8 mouse cellular contexts compared by ENCODE assay signal in the genomic region with DNA sequence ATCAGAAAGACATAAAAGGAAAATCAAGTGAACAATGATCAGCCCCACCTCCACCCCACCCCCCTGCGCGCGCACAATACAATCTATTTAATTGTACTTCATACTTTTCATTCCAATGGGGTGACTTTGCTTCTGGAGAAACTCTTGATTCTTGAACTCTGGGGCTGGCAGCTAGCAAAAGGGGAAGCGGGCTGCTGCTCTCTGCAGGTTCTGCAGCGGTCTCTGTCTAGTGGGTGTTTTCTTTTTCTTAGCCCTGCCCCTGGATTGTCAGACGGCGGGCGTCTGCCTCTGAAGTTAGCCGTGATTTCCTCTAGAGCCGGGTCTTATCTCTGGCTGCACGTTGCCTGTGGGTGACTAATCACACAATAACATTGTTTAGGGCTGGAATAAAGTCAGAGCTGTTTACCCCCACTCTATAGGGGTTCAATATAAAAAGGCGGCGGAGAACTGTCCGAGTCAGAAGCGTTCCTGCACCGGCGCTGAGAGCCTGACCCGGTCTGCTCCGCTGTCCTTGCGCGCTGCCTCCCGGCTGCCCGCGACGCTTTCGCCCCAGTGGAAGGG. TPM values are rescaled to one million over a fixed set of nuclear protein-coding genes. Genes with fewer than 3 reads are reported as not detected.
DNase-seq lines count a peak whose midpoint lies in the region; ATAC-seq and TF ChIP-seq lines count a peak whose summit lies in the region.

A gene (plus strand): TSS at position 316 of the 561 bp plus-strand sequence.

- under 1% methylated on average over 26 of the region's 26 CpGs for WGBS in intestine, embryonic 15.5 days
- under 1% methylated on average over 26 of the region's 26 CpGs for WGBS in liver, embryonic 12.5 days (ENCODE audit: insufficient replicate concordance)
- WGBS in midbrain, postnatal 0 days: under 1% methylated on average over 26 of the region's 26 CpGs

- TF ChIP-seq POLR2A in ES-Bruce4 (IDR thresholded peaks at IDR 0.05; ENCODE audit: insufficient read depth, low read length): no peak

- DNase-seq in 3134 (ENCODE audit: extremely low read depth, insufficient read length, low spot score): peak; percentile 62
- DNase-seq in embryo, embryonic 10 days (ENCODE audit: low spot score): peak; percentile 63
- DNase-seq in heart, adult 11 months: peak; percentile 98
- DNase-seq in midbrain, postnatal 0 days (ENCODE audit: low spot score): peak; percentile 38
- DNase-seq in testis, postnatal 10 days (ENCODE audit: low spot score): peak; percentile 70

- TF ChIP-seq CTCF in ES-Bruce4 (IDR thresholded peaks at IDR 0.05; ENCODE audit: low read depth, low read length): no peak
- TF ChIP-seq CTCF in midbrain, postnatal 0 days (IDR thresholded peaks at IDR 0.05): no peak

- 0 out of 2 replicates have a peak, but pooled peaks have one; percentile 64 for TF ChIP-seq EP300 in ES-Bruce4 (IDR thresholded peaks at IDR 0.05; ENCODE audit: insufficient read depth, low read depth, low read length)

- peak; percentile 79 for ATAC-seq in intestine, embryonic 15.5 days
- peak; percentile 58 for ATAC-seq in liver, embryonic 12.5 days
- ATAC-seq in midbrain, postnatal 0 days (ENCODE audit: low FRiP score): no peak

- peak within 1 kb of the TSS; percentile 43 for H3K4me3 ChIP-seq in ES-Bruce4 (ENCODE audit: low read depth, low read length)
- peak within 1 kb of the TSS; percentile 40 for H3K4me3 ChIP-seq in intestine, embryonic 15.5 days (replicated peaks)
- H3K4me3 ChIP-seq in liver, embryonic 12.5 days: peak within 1 kb of the TSS; percentile 32
- H3K4me3 ChIP-seq in midbrain, postnatal 0 days (ENCODE audit: low read depth, low read length): peak within 1 kb of the TSS; percentile 38

- H3K4me2 ChIP-seq in intestine, embryonic 15.5 days (replicated peaks): peak within 1 kb of the TSS; percentile 79
- peak within 1 kb of the TSS; percentile 59 for H3K4me2 ChIP-seq in liver, embryonic 12.5 days
- peak within 1 kb of the TSS; percentile 66 for H3K4me2 ChIP-seq in midbrain, postnatal 0 days (ENCODE audit: low read depth, low read length, poor library complexity, severe bottlenecking)

- no peaks in the 10 kb centered on the region; the same call in 1 of the 2 replicates for H3K9me3 ChIP-seq in ES-Bruce4 (replicated peaks; ENCODE audit: control insufficient read depth, insufficient read depth, low read length, poor library complexity, severe bottlenecking)
- H3K9me3 ChIP-seq in intestine, embryonic 15.5 days: no peaks in the 10 kb centered on the region
- H3K9me3 ChIP-seq in liver, embryonic 12.5 days (replicated peaks): no peaks in the 10 kb centered on the region
- H3K9me3 ChIP-seq in midbrain, postnatal 0 days (ENCODE audit: low read length): no peaks in the 10 kb centered on the region

- no peaks in the 10 kb centered on the region for H3K36me3 ChIP-seq in ES-Bruce4 (ENCODE audit: control insufficient read depth, insufficient read depth, low read length, poor library complexity, severe bottlenecking)
- no peaks in the 10 kb centered on the region for H3K36me3 ChIP-seq in intestine, embryonic 15.5 days
- H3K36me3 ChIP-seq in liver, embryonic 12.5 days: no peaks in the 10 kb centered on the region
- no peaks in the 10 kb centered on the region for H3K36me3 ChIP-seq in midbrain, postnatal 0 days (ENCODE audit: insufficient read depth, low read length)

- peak within 1 kb of the TSS; percentile 76 for H3K9ac ChIP-seq in ES-Bruce4 (ENCODE audit: low read depth, poor library complexity, severe bottlenecking)
- H3K9ac ChIP-seq in intestine, embryonic 15.5 days: peak within 1 kb of the TSS; percentile 20
- H3K9ac ChIP-seq in liver, embryonic 12.5 days: no peak within 1 kb of the TSS
- 0 out of 2 replicates have a peak within 1 kb of the TSS, but pooled peaks have one; percentile 24 for H3K9ac ChIP-seq in midbrain, postnatal 0 days (replicated peaks; ENCODE audit: low read length, poor library complexity, severe bottlenecking)

- peak within 1 kb of the TSS; percentile 67 for H3K27ac ChIP-seq in ES-Bruce4 (ENCODE audit: insufficient read depth, low read length)
- peak within 1 kb of the TSS; percentile 40; the same call in 1 of the 2 replicates for H3K27ac ChIP-seq in intestine, embryonic 15.5 days
- no peak within 1 kb of the TSS for H3K27ac ChIP-seq in liver, embryonic 12.5 days
- no peak within 1 kb of the TSS for H3K27ac ChIP-seq in midbrain, postnatal 0 days (ENCODE audit: low read depth, low read length)

- H3K27me3 ChIP-seq in ES-Bruce4 (ENCODE audit: control insufficient read depth, insufficient read depth, low read length, poor library complexity, severe bottlenecking): peaks cover 3% of the 10 kb centered on the region; the same call in 1 of the 2 replicates
- H3K27me3 ChIP-seq in intestine, embryonic 15.5 days (replicated peaks): 0 out of 2 replicates have a peak, but pooled peaks cover 7% of the 10 kb centered on the region
- H3K27me3 ChIP-seq in liver, embryonic 12.5 days (replicated peaks): peaks cover 76% of the 10 kb centered on the region
- peaks cover 18% of the 10 kb centered on the region for H3K27me3 ChIP-seq in midbrain, postnatal 0 days (ENCODE audit: insufficient read depth, low read length)

- no peaks in the 10 kb centered on the region for H3K4me1 ChIP-seq in ES-Bruce4 (ENCODE audit: control insufficient read depth, insufficient read depth, low read length)
- H3K4me1 ChIP-seq in intestine, embryonic 15.5 days (replicated peaks): peaks cover 21% of the 10 kb centered on the region; the same call in 1 of the 2 replicates
- peaks cover 10% of the 10 kb centered on the region; the same call in 1 of the 2 replicates for H3K4me1 ChIP-seq in liver, embryonic 12.5 days
- 0 out of 2 replicates have a peak, but pooled peaks cover 4% of the 10 kb centered on the region for H3K4me1 ChIP-seq in midbrain, postnatal 0 days (ENCODE audit: insufficient read depth, low read length)

RNA-seq across cellular contexts. Expression of the gene that starts here (rescaled TPM):
- 1.3 and 2.3 TPM in 2 replicates for polyA plus RNA-seq in ES-Bruce4 (2011; ENCODE audit: insufficient read depth, insufficient read length, low read depth, missing spikeins)
- polyA plus RNA-seq in intestine, embryonic 15.5 days (2015; fragmentation: Nextera tagmentation; extraction: Ambion mirVana): 5.4 and 6.9 TPM in 2 replicates
- polyA plus RNA-seq in liver, embryonic 12.5 days (2016; fragmentation: Nextera tagmentation; extraction: Ambion mirVana): 0.67 and 0.84 TPM in 2 replicates
- 2.1 and 4.4 TPM in 2 replicates for total RNA-seq in midbrain, postnatal 0 days (2014; rRNA removed)
- 3.2 and 4.0 TPM in 2 replicates for polyA plus RNA-seq in midbrain, postnatal 0 days (2015; fragmentation: Nextera tagmentation; extraction: Ambion mirVana)

Comparison
In these comparisons a context has a peak if more than half of its experiments do, and no peak if none do; other contexts are left out.
1. Peak in ATAC-seq, H3K4me3 ChIP-seq and H3K4me2 ChIP-seq in liver, embryonic 12.5 days; RNA of the gene not detected or under 1 TPM.
2. DNase-seq: peak in every context shown above with its lines; median percentile 98 in heart, adult 11 months; 70 in testis, postnatal 10 days; 63 in embryo, embryonic 10 days; 62 in 3134; 38 in midbrain, postnatal 0 days.
3. H3K27ac ChIP-seq: peak in ES-Bruce4 (single experiment) and intestine, embryonic 15.5 days (single experiment); none in liver, embryonic 12.5 days (single experiment) and midbrain, postnatal 0 days (single experiment).
4. Peak in every context shown above with its lines, with median percentiles within 50 percentile points of each other: H3K4me3 ChIP-seq and H3K4me2 ChIP-seq.